Mouse (Mus musculus) myocyte (in vitro differentiated cells): ENCODE measurements around the gene Olfr101.

Source experiments
- MYOD1 ChIP-seq, 3 experiments: IDR thresholded peaks; one replicate each; pipeline ENCODE4 v1.6.1; 2011; ENCODE audit warnings: control low read depth in 2 of 3, low read depth in 2 of 3, mild to moderate bottlenecking in 2 of 3, moderate library complexity in 1 of 3; ENCODE audit not compliant: insufficient read length in 2 of 3, control insufficient read depth in 1 of 3
- POLR2A ChIP-seq: IDR thresholded peaks from one replicate; pipeline ENCODE4 v1.6.1; 2011; ENCODE audit warnings: low read depth, mild to moderate bottlenecking, control low read depth, moderate library complexity; ENCODE audit not compliant: insufficient read length
- SRF ChIP-seq: IDR thresholded peaks from one replicate; pipeline ENCODE4 v1.6.1; 2011; ENCODE audit warnings: low read depth; ENCODE audit not compliant: control insufficient read depth, insufficient read length
- USF1 ChIP-seq: IDR thresholded peaks from one replicate; pipeline ENCODE4 v1.6.1; 2011; ENCODE audit warnings: low read depth, mild to moderate bottlenecking, control low read depth, moderate library complexity

DNA sequence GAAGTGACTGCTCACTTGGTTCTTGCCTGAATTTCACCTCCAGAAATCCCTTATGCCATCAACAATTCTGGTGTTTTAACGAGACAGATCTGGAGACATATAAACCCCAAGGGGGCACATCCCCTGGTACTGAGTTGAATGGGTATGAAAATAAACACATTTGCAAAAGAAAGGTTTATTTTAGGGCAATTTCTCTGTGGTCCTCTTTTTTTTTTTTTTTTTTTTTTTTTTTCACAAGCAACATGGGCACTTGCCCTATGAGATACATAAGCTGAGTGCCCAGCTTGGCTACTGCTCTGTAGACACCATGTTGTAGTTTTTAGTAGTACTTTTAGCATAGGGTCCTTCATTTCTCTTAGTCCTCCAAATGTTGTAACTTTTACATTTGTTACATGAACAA, 20.8 kb downstream of the Olfr101 start, which contains the start of gene Olfr99:
- TF ChIP-seq POLR2A: no peak
- no peak for TF ChIP-seq USF1
- no peak for TF ChIP-seq MYOD1 (IDR thresholded peaks at IDR 0.05; ENCODE audit: control insufficient read depth in 1 of 3, insufficient read length in 2 of 3, low read depth in 2 of 3)
- no peak for TF ChIP-seq SRF
